Mouse (Mus musculus): ENCODE data around the gene Cox19.

DNA sequence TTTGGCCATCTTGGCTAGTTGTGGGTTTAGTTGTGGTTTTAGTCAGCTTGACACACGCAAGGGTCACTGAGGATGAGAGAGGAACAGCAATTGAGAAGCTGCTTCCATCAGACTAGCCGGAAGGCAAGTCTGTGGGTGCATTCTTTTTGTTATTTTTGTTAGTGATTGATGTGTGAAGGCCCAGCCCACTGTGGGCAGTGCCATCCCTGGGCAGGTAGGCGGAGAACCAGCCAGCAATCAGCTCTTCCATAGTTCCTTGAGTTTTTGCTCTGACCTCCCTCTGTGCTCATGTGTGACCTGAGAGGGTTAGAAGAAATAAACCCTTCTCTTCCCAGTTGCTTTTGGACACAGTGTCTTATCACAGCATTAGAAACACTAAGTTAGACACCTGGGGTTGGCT, 21.9 kb upstream of the Cox19 start:
- TF ChIP-seq POLR2A (IDR thresholded peaks at IDR 0.05; ENCODE audit: borderline replicate concordance, extremely low read depth, low read depth, low read length) (no peak), CTCF (IDR thresholded peaks at IDR 0.05; ENCODE audit: insufficient read depth, low read length) (no peak)

All from lung, adult 2 months (tissue).